Mouse (Mus musculus) erythroblast, embryonic 14.5 days (primary cell): Measurements from ENCODE around the gene Stard3.

ENCODE experiments used
- GATA1 ChIP-seq: IDR thresholded peaks from 2 replicates; pipeline ENCODE4 v1.6.1; 2012; ENCODE audit warnings: low read length, inconsistent platforms, mixed read lengths
- TAL1 ChIP-seq: IDR thresholded peaks from 3 replicates; pipeline ENCODE4 v1.6.1; 2012; ENCODE audit warnings: low read length, inconsistent platforms, mixed read lengths

GRCm38 (mm10) chr11:98327136-98328030 is 30.8 kb upstream of the Stard3 start:
- TF ChIP-seq GATA1 (no peak), TAL1 (no peak)
